Mouse (Mus musculus): Measurements from ENCODE around the gene Cmklr1. TPM values are rescaled to one million over a fixed set of nuclear protein-coding genes. Genes with fewer than 3 reads are reported as not detected.

The Cmklr1 gene
- polyA plus RNA-seq, 1 experiment from 2014 or later: 6.5 TPM

DNA sequence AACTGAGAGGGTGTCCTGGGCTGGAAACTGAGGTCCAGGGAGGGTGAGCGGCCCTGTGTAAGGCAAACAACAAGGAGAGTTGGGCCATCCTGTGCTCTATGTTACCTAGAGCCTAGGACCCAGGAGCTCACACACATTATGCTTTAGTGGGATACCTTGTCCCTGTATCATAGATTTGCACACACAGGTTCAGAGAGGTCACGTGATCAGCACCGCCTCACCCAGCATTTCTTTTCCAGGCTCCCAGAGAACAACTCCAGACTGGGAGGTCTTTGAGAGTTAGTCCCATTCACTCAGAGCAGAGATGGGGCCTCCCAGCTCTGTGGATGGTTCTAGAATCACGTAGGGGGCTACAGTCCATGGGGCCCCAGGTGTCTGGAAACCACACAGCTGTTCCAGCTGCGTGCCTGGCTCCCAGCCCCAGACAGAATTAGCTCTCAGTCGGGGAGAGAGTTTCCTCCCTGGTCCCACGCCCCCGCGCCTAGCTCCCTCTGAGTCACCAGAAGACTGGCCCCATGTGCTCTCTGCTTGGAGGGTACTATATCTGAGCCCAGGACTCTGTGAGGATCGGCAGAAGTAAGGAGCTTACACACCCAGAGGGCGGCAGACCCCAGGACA lies 22.3 kb downstream of the Cmklr1 start:
- Histone ChIP-seq H3K4me2 (replicated peaks; ENCODE audit: low read depth, low read length) (no peak overlapping the region), H3K27ac (ENCODE audit: low read length) (peak overlapping the region; percentile 15; the same call in 1 of the 2 replicates)
- 30% methylated on average over 11 of the region's 11 CpGs for WGBS

DNA sequence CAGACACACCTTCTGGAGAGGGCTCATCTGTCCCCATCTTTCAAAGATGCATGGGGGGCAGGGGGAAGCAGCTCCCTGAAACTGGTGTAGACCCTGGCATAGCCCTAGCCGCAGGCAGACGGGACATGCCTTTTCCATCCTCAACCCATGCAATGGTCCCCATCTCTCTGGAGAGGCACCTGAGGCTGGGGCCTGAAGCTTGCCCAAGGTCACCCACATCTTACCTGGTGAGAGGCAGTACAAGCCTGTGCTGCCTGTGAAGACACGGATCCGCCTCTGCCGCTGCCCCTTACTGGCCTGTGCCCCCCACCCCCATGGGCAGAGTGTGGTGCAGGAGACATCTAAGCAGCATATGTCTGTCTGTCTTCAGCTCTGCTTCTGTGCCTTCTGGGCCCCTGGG lies 23.2 kb downstream of the Cmklr1 start:
- H3K9me3 ChIP-seq (ENCODE audit: low read length): no peaks in the 10 kb centered on the region
- 81% methylated on average over 5 of the region's 5 CpGs for WGBS
- no peak overlapping the region for H3K4me3 ChIP-seq (ENCODE audit: low read length)
- ATAC-seq (ENCODE audit: low FRiP score, low TSS enrichment): no peak
- peaks cover 34% of the 10 kb centered on the region for H3K4me1 ChIP-seq (ENCODE audit: insufficient read depth, low read length)
- no peaks in the 10 kb centered on the region for H3K27me3 ChIP-seq (ENCODE audit: insufficient read depth, low read length)
- H3K36me3 ChIP-seq (ENCODE audit: insufficient read depth, low read length): no peaks in the 10 kb centered on the region
- no peak overlapping the region for H3K4me2 ChIP-seq (replicated peaks; ENCODE audit: low read depth, low read length)
- H3K9ac ChIP-seq (replicated peaks; ENCODE audit: low read length): no peak overlapping the region
- H3K27ac ChIP-seq (ENCODE audit: low read length): no peak overlapping the region

More for the DNA sequence above, 22.3 kb downstream of the Cmklr1 start:
- no peaks in the 10 kb centered on the region for H3K9me3 ChIP-seq (ENCODE audit: low read length)
- H3K27me3 ChIP-seq (ENCODE audit: insufficient read depth, low read length): no peaks in the 10 kb centered on the region
- no peak overlapping the region for H3K4me3 ChIP-seq (ENCODE audit: low read length)
- H3K36me3 ChIP-seq (ENCODE audit: insufficient read depth, low read length): no peaks in the 10 kb centered on the region
- no peak overlapping the region for H3K9ac ChIP-seq (replicated peaks; ENCODE audit: low read length)
- ATAC-seq (ENCODE audit: low FRiP score, low TSS enrichment): peak; percentile 39; the same call in 1 of the 2 replicates
- peaks cover 39% of the 10 kb centered on the region for H3K4me1 ChIP-seq (ENCODE audit: insufficient read depth, low read length)

DNA sequence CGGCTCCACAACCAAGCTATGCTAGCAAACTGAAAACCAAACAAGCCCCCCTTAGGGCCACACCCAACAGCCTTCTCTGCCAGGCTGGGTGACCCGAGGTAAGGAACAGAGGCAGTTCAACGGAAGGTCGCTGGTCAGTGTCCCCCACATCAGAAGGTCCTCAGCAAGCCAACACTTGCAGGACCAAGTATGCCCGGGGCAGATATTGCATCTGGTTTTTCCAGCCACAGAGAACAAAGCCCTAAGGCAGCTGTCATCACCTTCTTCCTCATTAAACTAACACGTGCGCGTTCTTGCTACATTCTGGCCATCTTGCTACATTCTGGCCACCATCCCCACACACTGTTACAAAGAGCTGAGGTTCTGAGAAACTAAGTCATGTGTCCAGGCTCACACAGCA lies 23.9 kb downstream of the Cmklr1 start:
- H3K4me3 ChIP-seq (ENCODE audit: low read length): no peak overlapping the region
- H3K4me1 ChIP-seq (ENCODE audit: insufficient read depth, low read length): peaks cover 34% of the 10 kb centered on the region
- ATAC-seq (ENCODE audit: low FRiP score, low TSS enrichment): no peak
- WGBS: 69% methylated on average over 8 of the region's 8 CpGs
- H3K9ac ChIP-seq (replicated peaks; ENCODE audit: low read length): no peak overlapping the region
- H3K27me3 ChIP-seq (ENCODE audit: insufficient read depth, low read length): no peaks in the 10 kb centered on the region
- no peak overlapping the region for H3K4me2 ChIP-seq (replicated peaks; ENCODE audit: low read depth, low read length)
- H3K27ac ChIP-seq (ENCODE audit: low read length): no peak overlapping the region
- no peaks in the 10 kb centered on the region for H3K9me3 ChIP-seq (ENCODE audit: low read length)
- H3K36me3 ChIP-seq (ENCODE audit: insufficient read depth, low read length): no peaks in the 10 kb centered on the region

DNA sequence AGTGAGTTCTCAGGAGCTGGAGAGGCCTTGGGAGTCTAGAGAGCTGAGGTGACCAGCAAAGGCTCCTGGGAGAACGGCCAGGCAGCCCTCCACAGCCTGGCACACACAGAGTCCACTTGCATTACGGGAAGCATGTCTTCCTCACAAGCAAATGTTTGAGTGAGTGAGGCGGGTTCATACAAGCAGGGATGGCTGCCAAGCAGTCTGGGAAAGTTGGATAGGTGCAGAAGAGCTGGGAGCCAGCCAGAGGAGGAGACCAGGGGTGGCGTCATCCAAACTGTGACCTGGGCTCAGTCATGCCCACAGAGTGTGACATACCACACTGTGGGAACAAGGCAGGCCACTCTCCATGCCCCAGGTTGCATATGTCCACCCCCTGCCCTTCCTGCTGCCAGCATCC lies 25.2 kb downstream of the Cmklr1 start:
- Histone ChIP-seq H3K4me3 (ENCODE audit: low read length) (no peak overlapping the region), H3K27me3 (ENCODE audit: insufficient read depth, low read length) (no peaks in the 10 kb centered on the region), H3K9me3 (ENCODE audit: low read length) (no peaks in the 10 kb centered on the region), H3K4me1 (ENCODE audit: insufficient read depth, low read length) (peaks cover 26% of the 10 kb centered on the region), H3K9ac (replicated peaks; ENCODE audit: low read length) (no peak overlapping the region), H3K36me3 (ENCODE audit: insufficient read depth, low read length) (no peaks in the 10 kb centered on the region), H3K4me2 (replicated peaks; ENCODE audit: low read depth, low read length) (no peak overlapping the region), H3K27ac (ENCODE audit: low read length) (no peak overlapping the region)
- ATAC-seq (ENCODE audit: low FRiP score, low TSS enrichment): no peak
- WGBS: 78% methylated on average over 4 of the region's 4 CpGs

DNA sequence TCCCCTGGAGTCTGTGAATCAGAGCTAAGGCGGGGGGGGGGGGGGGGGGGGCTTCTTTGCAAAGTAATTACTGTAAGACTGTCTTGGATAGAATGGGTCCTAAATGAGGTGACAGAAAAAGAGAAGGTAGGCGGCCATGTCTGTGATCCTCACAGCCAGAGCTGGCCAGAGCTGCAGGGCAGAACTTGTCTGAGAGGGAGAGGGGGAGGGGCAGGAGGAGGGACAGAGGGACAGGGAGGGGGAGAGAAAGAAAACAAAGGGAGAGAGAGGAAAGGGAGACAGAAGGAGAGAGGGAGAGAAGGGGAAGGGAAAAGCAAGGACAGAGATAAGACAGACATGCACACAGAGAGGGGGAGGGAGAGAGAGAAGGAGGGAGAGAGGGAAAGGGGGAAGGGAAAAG lies 27.2 kb downstream of the Cmklr1 start:
- H3K4me1 ChIP-seq (ENCODE audit: insufficient read depth, low read length): peaks cover 12% of the 10 kb centered on the region
- no peaks in the 10 kb centered on the region for H3K36me3 ChIP-seq (ENCODE audit: insufficient read depth, low read length)
- no peak overlapping the region for H3K4me2 ChIP-seq (replicated peaks; ENCODE audit: low read depth, low read length)
- no peaks in the 10 kb centered on the region for H3K9me3 ChIP-seq (ENCODE audit: low read length)
- no peak overlapping the region for H3K27ac ChIP-seq (ENCODE audit: low read length)
- no peak for ATAC-seq (ENCODE audit: low FRiP score, low TSS enrichment)
- H3K27me3 ChIP-seq (ENCODE audit: insufficient read depth, low read length): no peaks in the 10 kb centered on the region
- no peak overlapping the region for H3K9ac ChIP-seq (replicated peaks; ENCODE audit: low read length)
- WGBS: 28% methylated on average over 2 of the region's 2 CpGs
- no peak overlapping the region for H3K4me3 ChIP-seq (ENCODE audit: low read length)

DNA sequence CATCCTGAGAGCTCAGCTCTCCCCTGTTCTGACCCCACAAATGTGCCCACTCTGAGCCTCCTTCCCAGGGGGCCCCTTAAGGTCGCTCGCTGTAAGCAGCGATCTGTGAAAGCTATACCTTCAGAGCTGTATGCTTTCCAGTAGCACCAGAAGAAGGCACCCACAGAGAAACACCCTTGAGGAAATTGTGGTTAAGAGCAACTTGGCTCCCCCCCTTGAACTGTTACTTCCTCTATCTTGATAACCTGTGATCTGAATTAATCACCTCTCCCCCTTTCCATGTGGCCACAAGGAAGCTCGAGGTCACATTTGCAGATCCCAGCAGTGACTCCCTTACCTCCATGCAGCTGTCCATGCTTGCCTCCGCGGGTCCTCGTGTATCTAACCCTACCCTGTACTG lies 29.2 kb downstream of the Cmklr1 start:
- Histone ChIP-seq H3K4me2 (replicated peaks; ENCODE audit: low read depth, low read length) (no peak overlapping the region), H3K9me3 (ENCODE audit: low read length) (no peaks in the 10 kb centered on the region), H3K36me3 (ENCODE audit: insufficient read depth, low read length) (no peaks in the 10 kb centered on the region), H3K4me3 (ENCODE audit: low read length) (no peak overlapping the region), H3K4me1 (ENCODE audit: insufficient read depth, low read length) (0 out of 2 replicates have a peak, but pooled peaks cover 3% of the 10 kb centered on the region), H3K9ac (replicated peaks; ENCODE audit: low read length) (no peak overlapping the region), H3K27ac (ENCODE audit: low read length) (no peak overlapping the region), H3K27me3 (ENCODE audit: insufficient read depth, low read length) (no peaks in the 10 kb centered on the region)
- WGBS: 57% methylated on average over 7 of the region's 7 CpGs
- no peak for ATAC-seq (ENCODE audit: low FRiP score, low TSS enrichment)

DNA sequence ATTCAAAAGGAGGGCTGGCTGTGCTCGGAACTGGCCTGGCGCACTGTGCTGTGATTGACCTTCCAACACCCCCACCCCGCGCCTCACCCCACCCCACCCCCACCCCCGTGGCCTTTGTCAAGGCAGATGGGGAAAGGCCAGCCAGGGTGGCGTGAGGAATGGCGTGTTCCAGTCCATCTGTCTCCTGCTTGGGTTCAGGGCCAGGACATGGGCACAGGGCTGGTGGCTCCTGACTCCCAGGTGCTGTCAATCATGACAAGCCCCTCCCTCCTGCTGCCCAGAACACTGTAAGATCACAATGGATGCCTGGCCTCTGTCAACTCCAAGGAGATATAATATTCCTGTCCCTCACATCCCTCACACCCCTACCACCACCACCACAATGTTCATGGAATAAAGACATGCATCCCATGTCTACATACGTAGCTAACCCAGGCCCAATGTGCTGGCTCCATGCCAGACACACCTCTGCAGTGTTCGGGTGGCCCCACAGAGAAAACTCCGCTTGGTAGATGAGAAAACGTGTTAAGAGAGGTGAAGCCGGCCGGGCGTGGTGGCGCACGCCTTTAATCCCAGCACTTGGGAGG lies 30.0 kb downstream of the Cmklr1 start:
- Histone ChIP-seq H3K9ac (replicated peaks; ENCODE audit: low read length) (no peak overlapping the region), H3K36me3 (ENCODE audit: insufficient read depth, low read length) (no peaks in the 10 kb centered on the region), H3K9me3 (ENCODE audit: low read length) (no peaks in the 10 kb centered on the region), H3K4me3 (ENCODE audit: low read length) (no peak overlapping the region), H3K4me1 (ENCODE audit: insufficient read depth, low read length) (0 out of 2 replicates have a peak, but pooled peaks cover 3% of the 10 kb centered on the region), H3K27ac (ENCODE audit: low read length) (no peak overlapping the region), H3K4me2 (replicated peaks; ENCODE audit: low read depth, low read length) (no peak overlapping the region), H3K27me3 (ENCODE audit: insufficient read depth, low read length) (no peaks in the 10 kb centered on the region)
- 61% methylated on average over 16 of the region's 16 CpGs for WGBS
- peak; percentile 26; the same call in 1 of the 2 replicates for ATAC-seq (ENCODE audit: low FRiP score, low TSS enrichment)

DNA sequence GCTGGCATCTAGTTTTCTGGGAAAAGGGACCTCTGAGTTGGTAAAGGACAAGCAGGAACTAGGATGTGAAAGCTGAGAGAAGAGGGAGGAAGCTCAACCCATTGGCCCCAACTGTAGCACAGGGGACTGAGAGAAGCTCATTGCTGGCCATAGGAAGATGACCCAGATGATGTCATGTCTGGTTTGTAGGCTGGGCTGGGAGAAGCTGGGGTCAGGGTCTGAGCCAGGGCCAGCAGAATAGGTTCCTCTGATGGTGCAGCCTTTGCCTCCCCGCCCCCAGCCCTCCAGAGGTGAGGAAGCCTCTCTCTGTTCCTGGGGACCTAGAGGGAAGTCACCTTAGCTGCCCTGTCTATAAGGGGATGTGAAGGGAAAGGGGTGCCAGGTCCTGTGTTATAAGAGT lies 31.1 kb downstream of the Cmklr1 start:
- Histone ChIP-seq H3K4me1 (ENCODE audit: insufficient read depth, low read length) (0 out of 2 replicates have a peak, but pooled peaks cover 3% of the 10 kb centered on the region), H3K36me3 (ENCODE audit: insufficient read depth, low read length) (no peaks in the 10 kb centered on the region), H3K27me3 (ENCODE audit: insufficient read depth, low read length) (no peaks in the 10 kb centered on the region), H3K4me3 (ENCODE audit: low read length) (no peak overlapping the region), H3K9ac (replicated peaks; ENCODE audit: low read length) (no peak overlapping the region), H3K27ac (ENCODE audit: low read length) (no peak overlapping the region), H3K4me2 (replicated peaks; ENCODE audit: low read depth, low read length) (no peak overlapping the region), H3K9me3 (ENCODE audit: low read length) (no peaks in the 10 kb centered on the region)
- no peak for ATAC-seq (ENCODE audit: low FRiP score, low TSS enrichment)
- WGBS: 85% methylated on average over 1 of the region's 1 CpGs

DNA sequence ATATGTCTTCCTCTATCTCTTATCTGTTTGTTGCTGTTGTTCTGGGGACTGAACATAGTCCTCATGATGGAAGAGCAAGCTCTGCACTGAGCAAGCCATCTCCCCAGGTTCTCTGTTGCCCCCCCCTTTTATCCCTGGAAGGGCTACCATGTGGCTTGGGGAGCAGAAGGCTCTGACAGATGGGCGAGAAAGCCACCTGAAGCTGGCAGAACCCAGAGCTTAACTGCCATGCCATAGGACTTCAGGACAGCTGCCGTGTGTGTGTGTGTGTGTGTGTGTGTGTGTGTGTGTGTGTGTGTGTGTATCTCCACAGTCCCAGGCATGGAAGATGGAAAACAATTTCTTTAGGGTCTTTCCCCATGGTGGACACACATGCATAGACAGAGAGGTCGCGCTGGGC lies 31.5 kb downstream of the Cmklr1 start:
- no peaks in the 10 kb centered on the region for H3K27me3 ChIP-seq (ENCODE audit: insufficient read depth, low read length)
- 0 out of 2 replicates have a peak, but pooled peaks cover 3% of the 10 kb centered on the region for H3K4me1 ChIP-seq (ENCODE audit: insufficient read depth, low read length)
- H3K9ac ChIP-seq (replicated peaks; ENCODE audit: low read length): no peak overlapping the region
- no peak overlapping the region for H3K27ac ChIP-seq (ENCODE audit: low read length)
- H3K36me3 ChIP-seq (ENCODE audit: insufficient read depth, low read length): 0 out of 2 replicates have a peak, but pooled peaks cover under 1% of the 10 kb centered on the region
- H3K4me2 ChIP-seq (replicated peaks; ENCODE audit: low read depth, low read length): no peak overlapping the region
- H3K9me3 ChIP-seq (ENCODE audit: low read length): no peaks in the 10 kb centered on the region
- H3K4me3 ChIP-seq (ENCODE audit: low read length): no peak overlapping the region
- no peak for ATAC-seq (ENCODE audit: low FRiP score, low TSS enrichment)
- 95% methylated on average over 4 of the region's 4 CpGs for WGBS

DNA sequence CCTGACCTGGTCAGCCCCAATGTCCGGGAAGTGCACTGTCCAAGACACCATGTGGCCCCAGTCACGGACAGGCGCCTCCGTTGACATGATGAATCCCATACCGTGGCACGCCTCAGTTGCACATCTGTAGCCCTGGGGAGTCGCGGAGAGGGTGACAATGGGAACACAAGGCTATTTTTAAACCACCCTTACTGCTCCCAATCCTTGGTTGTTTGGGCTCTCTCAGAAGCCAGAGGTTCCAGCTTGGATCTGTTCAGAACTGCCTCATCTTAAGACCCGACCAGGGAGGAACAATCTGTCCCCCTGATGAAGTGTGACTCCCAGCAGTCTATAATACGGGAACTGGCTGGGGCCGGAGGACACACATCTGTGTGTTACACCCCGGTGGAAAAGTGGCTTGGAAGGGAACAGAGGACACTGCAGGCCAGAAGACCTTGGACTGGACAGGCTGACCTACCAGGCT lies 38.4 kb downstream of the Cmklr1 start:
- no peaks in the 10 kb centered on the region for H3K9me3 ChIP-seq (ENCODE audit: low read length)
- H3K9ac ChIP-seq (replicated peaks; ENCODE audit: low read length): no peak overlapping the region
- H3K4me2 ChIP-seq (replicated peaks; ENCODE audit: low read depth, low read length): no peak overlapping the region
- H3K4me1 ChIP-seq (ENCODE audit: insufficient read depth, low read length): peaks cover 16% of the 10 kb centered on the region
- H3K27ac ChIP-seq (ENCODE audit: low read length): no peak overlapping the region
- 0 out of 2 replicates have a peak, but pooled peaks cover 3% of the 10 kb centered on the region for H3K36me3 ChIP-seq (ENCODE audit: insufficient read depth, low read length)
- 0 out of 2 replicates have a peak, but pooled peaks have one; percentile 50 for ATAC-seq (ENCODE audit: low FRiP score, low TSS enrichment)
- no peak overlapping the region for H3K4me3 ChIP-seq (ENCODE audit: low read length)
- 56% methylated on average over 12 of the region's 12 CpGs for WGBS
- H3K27me3 ChIP-seq (ENCODE audit: insufficient read depth, low read length): no peaks in the 10 kb centered on the region

All from kidney, embryonic 16.5 days (tissue).